Mouse (Mus musculus) heart, embryonic 16.5 days (tissue): ENCODE results near the gene Hcn2. TPM values are rescaled to one million over a fixed set of nuclear protein-coding genes. Genes with fewer than 3 reads are reported as not detected.

Experiments
- polyA plus RNA-seq: library from polyadenylated mRNA; unstranded; fragments of >200 nt; fragmentation: Nextera tagmentation; extraction: Ambion mirVana; gene quantifications from 2 replicates; pipeline ENCODE4 v1.2.1, GENCODE M21; 2015

Hcn2 gene
- polyA plus RNA-seq, 1 experiment from 2014 or later = not detected

Other genes with a start within 250 kb of the Hcn2 start
- not detected in 2 replicates for gene Vmn2r83, start 247.9 kb upstream of the Hcn2 start, polyA plus RNA-seq
- gene Plpp2, start 182.8 kb upstream of the Hcn2 start, polyA plus RNA-seq = 6.7 and 9.8 TPM in 2 replicates
- gene Mier2, start 161.4 kb upstream of the Hcn2 start, polyA plus RNA-seq = 26.5 and 28.1 TPM in 2 replicates
- gene Theg, start 129.3 kb upstream of the Hcn2 start, polyA plus RNA-seq = not detected in 2 replicates
- 0.05 TPM in 1 of 2 replicates, not detected in the other for gene C2cd4c, start 102.6 kb upstream of the Hcn2 start, polyA plus RNA-seq
- 2.0 and 2.6 TPM in 2 replicates for gene Shc2, start 78.7 kb upstream of the Hcn2 start, polyA plus RNA-seq
- gene Odf3l2, start 70.9 kb upstream of the Hcn2 start, polyA plus RNA-seq = not detected in 2 replicates
- gene Madcam1, start 52.1 kb upstream of the Hcn2 start, polyA plus RNA-seq = 1.4 and 1.8 TPM in 2 replicates
- gene Tpgs1, start 47.3 kb upstream of the Hcn2 start, polyA plus RNA-seq = 45.5 and 47.0 TPM in 2 replicates
- 98.0 and 101 TPM in 2 replicates for gene Cdc34, start 34.4 kb upstream of the Hcn2 start, polyA plus RNA-seq
- 1.1 and 1.3 TPM in 2 replicates for gene Gzmm, start 27.6 kb upstream of the Hcn2 start, polyA plus RNA-seq
- 1,046 and 1,072 TPM in 2 replicates for gene Bsg, start 12.1 kb upstream of the Hcn2 start, polyA plus RNA-seq
- 36.1 and 36.3 TPM in 2 replicates for gene Polrmt, start 29.9 kb downstream of the Hcn2 start, polyA plus RNA-seq
- 0.13 TPM in 1 of 2 replicates, not detected in the other for gene Fgf22, start 38.4 kb downstream of the Hcn2 start, polyA plus RNA-seq
- 56.0 and 57.4 TPM in 2 replicates for gene Rnf126, start 50.3 kb downstream of the Hcn2 start, polyA plus RNA-seq
- gene Fstl3, start 60.6 kb downstream of the Hcn2 start, polyA plus RNA-seq = 22.6 and 26.7 TPM in 2 replicates
- gene Prss57, start 74.3 kb downstream of the Hcn2 start, polyA plus RNA-seq = 2.9 and 7.9 TPM in 2 replicates
- gene Palm, start 76.9 kb downstream of the Hcn2 start, polyA plus RNA-seq = 59.6 and 67.6 TPM in 2 replicates
- 1.8 and 1.9 TPM in 2 replicates for gene Misp, start 104.4 kb downstream of the Hcn2 start, polyA plus RNA-seq
- 125 and 146 TPM in 2 replicates for gene Ptbp1, start 137.8 kb downstream of the Hcn2 start, polyA plus RNA-seq
- 1.2 and 1.9 TPM in 2 replicates for gene Prtn3, start 157.8 kb downstream of the Hcn2 start, polyA plus RNA-seq
- 9.1 and 9.8 TPM in 2 replicates for gene Plppr3, start 158.0 kb downstream of the Hcn2 start, polyA plus RNA-seq
- gene Elane, start 169.6 kb downstream of the Hcn2 start, polyA plus RNA-seq = 0.20 and 1.1 TPM in 2 replicates
- gene Cfd, start 174.2 kb downstream of the Hcn2 start, polyA plus RNA-seq = not detected in 2 replicates
- gene Med16, start 192.3 kb downstream of the Hcn2 start, polyA plus RNA-seq = 44.9 and 45.2 TPM in 2 replicates
- 2.4 and 13.2 TPM in 2 replicates for gene Gm26602, start 194.2 kb downstream of the Hcn2 start, polyA plus RNA-seq
- 0.49 and 0.64 TPM in 2 replicates for gene Kiss1r, start 200.3 kb downstream of the Hcn2 start, polyA plus RNA-seq
- gene R3hdm4, start 204.6 kb downstream of the Hcn2 start, polyA plus RNA-seq = 112 and 114 TPM in 2 replicates
- gene Arid3a, start 210.4 kb downstream of the Hcn2 start, polyA plus RNA-seq = 1.5 and 2.3 TPM in 2 replicates
- gene Wdr18, start 243.5 kb downstream of the Hcn2 start, polyA plus RNA-seq = 69.6 TPM in 2 replicates